Mouse (Mus musculus) embryo, embryonic 11 days (tissue): ENCODE results near the gene Mdga1.

Experiments used
- DNase-seq: peaks from one replicate; pipeline ENCODE4 v3.0.0-alpha.2; 2015

Gene Mdga1

DNA sequence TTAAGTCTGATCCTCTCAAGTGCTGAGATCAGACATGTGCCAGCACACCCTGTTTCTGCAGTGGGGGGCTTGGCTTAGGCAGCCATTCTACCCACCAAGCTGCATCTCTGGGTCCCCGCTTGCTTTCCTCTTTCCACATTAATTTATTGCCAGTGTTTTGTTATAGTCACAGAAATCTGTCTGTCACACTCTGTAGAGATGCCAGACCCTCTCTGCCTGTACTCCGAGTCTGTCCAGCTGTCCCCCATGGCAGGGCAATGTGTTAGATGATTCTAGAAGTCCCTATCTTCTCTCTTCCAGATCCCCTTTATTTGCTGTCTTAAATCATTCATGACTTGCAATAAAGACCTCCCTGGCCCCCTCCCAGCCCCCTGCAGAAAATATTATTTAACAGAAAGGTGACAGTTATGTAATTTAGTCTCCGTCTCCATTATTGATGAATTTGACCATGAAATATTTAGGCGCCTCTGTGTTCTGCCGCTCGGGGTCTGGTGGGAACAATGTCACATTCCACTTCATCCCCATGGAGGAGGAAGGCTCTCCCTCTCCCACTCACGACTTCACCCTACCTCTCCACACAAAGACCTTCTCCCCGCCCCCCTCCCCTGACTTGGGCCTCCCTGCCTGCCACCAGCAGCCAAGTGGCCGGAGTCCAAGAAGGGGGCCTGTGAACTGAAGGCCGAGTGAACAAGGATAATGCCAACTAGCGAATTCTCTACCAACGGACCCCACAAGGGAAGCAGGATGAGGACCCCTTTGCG is 50.9 kb downstream of the Mdga1 start:
- no peak for DNase-seq

- DNase-seq, result peak; percentile 29
Observed at GRCm38 (mm10) chr17:29916968-29917367, 52.9 kb downstream of the Mdga1 start.

DNA sequence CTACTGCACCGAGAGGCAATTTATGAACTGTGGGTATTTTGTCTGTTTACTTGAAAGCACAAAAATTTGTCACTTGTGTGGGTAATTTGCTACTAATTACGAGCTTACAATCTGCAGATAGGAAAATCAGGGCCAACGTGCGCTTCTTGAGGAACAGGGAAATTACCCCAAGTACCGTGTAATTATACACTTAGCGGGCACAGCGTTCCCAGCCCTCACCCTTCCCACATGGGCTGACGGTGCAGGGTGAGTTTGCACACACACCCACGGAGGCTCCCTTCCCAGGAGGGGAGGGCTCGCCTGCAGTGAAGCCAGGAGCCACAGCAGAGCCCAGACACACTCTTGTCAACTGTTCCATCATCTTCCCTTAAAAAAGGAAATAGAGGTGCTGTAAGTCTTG is 54.1 kb downstream of the Mdga1 start:
- DNase-seq, result no peak

DNA sequence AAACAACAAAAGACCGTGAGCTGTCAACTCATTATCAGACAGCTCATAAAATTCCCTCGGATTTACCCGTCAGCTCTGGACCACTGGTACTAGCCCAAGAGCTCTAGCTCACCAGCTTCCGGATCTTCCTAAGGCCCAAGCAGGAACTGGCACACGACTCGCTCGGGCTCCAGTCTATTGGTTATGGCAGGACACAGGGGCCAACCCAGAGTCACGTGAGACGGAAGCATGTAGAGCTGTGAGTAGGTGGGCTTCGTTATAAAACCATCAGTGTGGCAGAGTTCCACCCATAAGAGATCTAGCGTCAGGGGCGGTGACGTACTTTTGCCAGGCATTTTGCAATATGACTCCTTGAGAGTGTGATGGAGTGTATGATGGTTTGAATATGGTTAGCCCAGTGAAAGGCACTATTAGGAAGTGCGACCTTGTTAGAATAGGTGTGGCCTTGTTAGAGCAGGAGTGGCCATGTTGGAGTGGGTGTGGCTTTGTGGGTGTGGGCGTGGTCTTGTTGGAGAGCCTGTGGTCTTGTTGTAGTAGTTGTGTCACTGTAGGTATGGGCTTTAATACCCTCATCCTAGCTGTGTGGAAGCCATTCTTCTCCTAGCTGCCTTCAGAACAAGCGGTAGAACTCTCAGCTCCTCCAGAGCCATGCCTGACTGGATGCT is 56.5 kb downstream of the Mdga1 start:
- no peak for DNase-seq

GRCm38 (mm10) chr17:29912733-29913132 is 57.2 kb downstream of the Mdga1 start:
- no peak for DNase-seq

- no peak for DNase-seq
Observed at GRCm38 (mm10) chr17:29909031-29909430, 60.9 kb downstream of the Mdga1 start.

- no peak for DNase-seq
Observed at GRCm38 (mm10) chr17:29904694-29905093, 65.2 kb downstream of the Mdga1 start.

DNA sequence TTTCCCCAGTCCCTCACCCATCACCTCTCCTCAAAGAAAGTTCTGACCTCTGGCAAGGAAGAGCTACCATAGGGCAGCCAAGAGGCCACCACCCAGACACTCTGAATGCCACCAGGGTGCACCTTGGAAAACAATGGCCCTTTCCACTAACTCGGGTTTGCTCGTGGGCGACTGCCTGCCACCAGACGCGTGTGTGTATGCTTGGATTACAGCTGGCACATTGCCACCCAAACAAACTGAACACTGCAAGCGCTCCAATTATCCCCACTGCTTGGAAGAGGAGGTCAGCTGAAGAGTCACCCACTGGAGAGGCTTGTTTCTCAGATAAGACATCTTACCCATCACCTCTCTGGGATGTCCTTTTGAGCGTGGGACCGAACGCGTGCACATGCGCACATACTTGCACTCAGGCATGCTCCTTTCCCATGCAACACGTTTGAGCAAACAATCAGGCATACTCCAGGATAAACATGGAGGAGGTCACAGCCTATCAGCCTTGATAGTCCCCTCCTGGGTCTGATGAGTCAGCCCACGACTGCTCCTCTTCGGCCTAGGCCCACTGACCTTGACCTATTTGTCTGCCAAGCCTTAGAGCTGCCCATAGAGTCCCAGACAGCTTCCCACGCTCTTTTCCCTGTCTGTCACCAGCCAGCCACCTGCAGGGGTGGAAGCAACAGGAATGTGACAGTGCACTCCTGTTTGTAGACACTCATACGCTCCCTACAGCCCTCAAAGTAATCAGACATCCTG is 67.3 kb downstream of the Mdga1 start:
- DNase-seq, result no peak

GRCm38 (mm10) chr17:29900289-29900688 is 69.6 kb downstream of the Mdga1 start:
- no peak for DNase-seq

- DNase-seq, result peak; percentile 67
Observed at GRCm38 (mm10) chr17:29896181-29897054, 73.5 kb downstream of the Mdga1 start.

DNA sequence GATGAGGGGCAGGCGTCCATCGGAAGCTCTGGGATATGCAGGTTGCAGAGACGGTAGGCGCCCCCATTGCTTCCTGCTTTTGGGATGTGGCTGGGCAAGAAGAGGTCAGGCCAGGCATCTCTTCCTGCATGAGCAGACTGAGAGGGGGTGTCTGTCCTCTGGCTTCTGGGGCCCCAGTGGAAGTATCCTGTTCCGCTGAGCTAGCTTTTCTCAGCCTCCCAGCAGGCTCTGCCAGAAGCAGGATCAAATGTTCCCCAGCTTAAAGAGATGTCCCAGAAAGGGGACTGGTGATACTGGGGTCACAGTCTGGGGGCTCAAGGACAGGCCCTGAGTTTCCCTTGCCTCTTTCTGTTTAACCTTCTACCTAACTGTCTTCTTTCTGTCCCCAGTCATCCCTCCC is 74.3 kb downstream of the Mdga1 start:
- no peak for DNase-seq

GRCm38 (mm10) chr17:29894965-29895364 is 74.9 kb downstream of the Mdga1 start:
- no peak for DNase-seq

DNA sequence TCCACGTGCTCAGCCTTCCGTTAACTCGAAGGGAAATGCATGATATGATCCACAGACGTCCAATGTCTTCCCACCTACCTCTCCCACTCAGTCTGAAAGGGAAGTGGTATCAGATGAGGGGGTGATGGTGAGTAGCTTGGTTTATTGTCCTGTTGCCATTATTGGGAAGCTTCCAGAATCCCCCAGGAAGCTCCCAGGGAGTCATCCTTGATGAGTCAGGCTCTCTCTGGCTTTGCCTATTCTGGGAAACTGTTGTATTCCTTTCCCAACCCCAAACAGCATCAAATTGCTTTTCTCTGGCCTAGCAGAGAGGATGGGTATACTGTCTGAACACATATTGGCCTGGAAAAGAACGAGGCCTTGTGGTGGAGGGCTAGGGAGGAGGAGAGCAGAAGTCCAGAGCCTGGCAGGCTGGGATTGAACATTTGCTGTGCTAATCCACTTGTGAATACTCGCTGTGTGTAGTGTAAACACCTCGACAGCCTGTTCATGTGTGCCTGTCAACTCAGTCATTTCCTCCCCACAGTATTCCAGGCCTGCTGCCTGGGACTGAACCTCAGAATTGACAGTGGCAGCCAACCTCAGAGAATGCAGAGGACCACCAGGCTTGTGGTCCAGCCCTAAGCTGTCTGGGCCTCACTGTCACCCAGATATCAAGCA is 79.3 kb downstream of the Mdga1 start:
- no peak for DNase-seq

DNA sequence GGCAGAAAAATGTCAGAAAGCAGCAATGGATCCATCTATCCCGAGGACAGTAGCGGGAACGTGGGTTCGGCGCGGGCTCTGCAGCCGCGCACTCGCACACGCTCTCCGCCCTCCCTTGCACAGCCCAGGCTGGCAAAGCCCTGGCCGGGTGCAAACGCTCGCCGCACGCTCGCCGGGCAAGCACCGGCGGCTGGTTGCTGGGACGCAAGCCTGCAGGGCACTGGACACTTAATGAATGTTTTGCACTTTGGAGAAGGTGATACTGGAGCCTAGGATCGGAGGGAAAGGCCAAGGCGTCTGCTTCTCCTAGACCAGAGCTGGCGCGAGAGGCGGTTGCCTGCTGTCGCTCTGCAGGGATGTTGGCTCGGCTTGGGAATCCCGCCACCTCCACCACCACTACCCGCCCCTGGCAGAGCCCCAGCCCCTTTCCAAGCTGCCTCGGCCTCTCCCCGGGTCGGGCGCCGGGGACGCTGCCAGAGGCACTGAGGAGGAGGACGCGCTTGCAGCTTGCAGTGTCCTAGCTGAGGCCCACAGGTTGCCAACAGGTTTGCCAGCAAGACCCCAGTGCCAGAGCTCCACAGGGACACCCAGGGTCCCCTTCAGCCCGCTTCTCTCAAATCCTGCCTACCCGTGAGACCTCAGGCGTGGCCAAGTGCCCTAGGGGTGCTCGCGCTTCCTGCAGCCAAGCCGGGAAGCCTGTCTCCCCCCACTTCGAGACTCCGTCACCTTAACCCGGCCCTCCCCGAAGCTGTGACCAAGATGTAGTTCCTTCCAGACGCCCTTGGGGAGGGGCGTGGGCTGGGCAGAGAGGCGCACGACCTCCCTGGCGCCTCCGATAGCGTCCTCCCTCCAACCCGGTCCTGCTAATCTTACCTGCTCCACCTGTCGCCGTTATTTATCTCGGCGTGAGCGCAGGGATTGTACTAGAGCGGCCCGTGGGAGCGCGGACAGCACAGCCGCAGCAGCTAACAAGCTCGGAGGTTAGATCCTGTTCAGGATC is 80.6 kb downstream of the Mdga1 start:
- DNase-seq, result peak; percentile 78

GRCm38 (mm10) chr17:29887881-29888826 is 81.7 kb downstream of the Mdga1 start:
- DNase-seq, result peak; percentile 71

DNA sequence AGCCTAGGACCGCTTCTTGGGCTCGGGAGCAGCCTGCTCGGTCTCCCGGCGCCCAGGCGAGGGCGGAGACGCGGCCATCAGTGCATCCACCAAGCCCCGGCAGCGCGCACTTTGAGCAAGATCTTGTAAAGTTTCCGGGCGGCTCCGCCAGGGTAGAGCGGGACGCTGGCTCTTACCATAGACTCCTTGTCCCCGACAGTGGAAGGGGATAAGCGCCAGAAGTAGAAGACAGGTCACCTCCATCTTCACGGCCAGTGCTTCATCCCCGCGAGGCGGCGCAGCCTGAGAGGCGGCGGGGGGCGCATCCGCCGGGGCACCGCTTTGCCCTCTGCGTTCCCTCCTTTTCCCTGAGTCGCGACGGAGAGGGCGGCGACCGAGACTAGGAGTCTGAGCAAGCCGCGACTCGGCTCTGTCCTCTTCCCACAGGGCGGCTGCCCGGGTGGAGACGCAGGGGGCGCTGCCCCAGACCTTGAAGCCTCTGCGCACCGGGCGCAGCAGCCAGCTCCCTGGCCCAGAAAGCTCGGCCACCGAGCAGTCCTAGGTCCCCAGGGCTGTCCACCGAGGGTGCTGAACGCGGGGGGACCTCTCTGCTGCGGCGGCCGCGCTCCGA is 82.5 kb downstream of the Mdga1 start:
- DNase-seq, result peak; percentile 85

GRCm38 (mm10) chr17:29886655-29887251 is 83.1 kb downstream of the Mdga1 start:
- peak; percentile 68 for DNase-seq

DNA sequence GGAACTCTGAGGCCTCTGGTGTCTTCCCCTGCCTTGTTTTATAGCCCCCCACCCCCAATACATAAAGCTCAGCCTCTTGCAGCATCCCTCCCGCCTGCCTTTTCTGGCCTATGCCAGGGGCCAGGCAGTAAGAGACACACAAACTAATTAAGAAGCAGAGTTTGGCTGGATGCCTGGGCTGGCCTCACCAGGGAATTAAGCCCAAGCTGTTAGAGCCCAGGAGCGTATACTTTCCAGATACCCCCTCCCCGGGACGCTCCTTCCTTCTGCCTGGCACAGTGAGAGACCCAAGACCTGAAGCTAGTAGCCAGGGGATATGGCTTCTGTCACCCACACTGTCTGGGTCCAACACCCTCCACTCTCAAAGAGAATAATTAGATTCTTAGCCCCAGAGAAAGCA is 83.8 kb downstream of the Mdga1 start:
- peak; percentile 19 for DNase-seq

DNA sequence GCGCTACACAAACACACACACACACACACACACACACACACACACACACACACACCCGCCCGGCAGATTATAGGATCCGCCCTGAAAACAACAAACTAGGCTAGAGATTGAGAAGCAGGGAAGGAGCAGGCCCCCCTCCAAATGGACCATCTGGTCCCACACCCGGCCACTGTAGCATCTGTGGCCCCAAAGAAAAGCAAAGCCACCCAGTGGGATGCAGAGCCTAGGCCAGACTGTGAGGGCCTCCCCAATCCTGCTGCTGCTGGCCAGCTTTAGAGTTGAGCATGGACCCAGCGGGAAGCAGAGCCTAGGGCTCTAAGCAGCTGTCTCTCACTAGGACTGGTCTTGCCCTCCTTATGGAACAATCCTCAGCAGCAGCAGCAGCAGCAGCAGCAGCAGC is 85.3 kb downstream of the Mdga1 start:
- peak; percentile 24 for DNase-seq
